Mouse (Mus musculus) cerebellum, postnatal 10 days (tissue): ENCODE measurements around the gene Gm21887.
"Not testable (repeated sequence)": the region's sequence is repeated elsewhere in the genome, so short reads cannot be mapped to it uniquely, and the experiment has no call there.

Experiments used
- DNase-seq, 2 experiments: peaks; one replicate each; pipeline ENCODE4 v3.0.0; 2021; ENCODE audit warnings: mixed read lengths in 2 of 2

The Gm21887 gene

DNA sequence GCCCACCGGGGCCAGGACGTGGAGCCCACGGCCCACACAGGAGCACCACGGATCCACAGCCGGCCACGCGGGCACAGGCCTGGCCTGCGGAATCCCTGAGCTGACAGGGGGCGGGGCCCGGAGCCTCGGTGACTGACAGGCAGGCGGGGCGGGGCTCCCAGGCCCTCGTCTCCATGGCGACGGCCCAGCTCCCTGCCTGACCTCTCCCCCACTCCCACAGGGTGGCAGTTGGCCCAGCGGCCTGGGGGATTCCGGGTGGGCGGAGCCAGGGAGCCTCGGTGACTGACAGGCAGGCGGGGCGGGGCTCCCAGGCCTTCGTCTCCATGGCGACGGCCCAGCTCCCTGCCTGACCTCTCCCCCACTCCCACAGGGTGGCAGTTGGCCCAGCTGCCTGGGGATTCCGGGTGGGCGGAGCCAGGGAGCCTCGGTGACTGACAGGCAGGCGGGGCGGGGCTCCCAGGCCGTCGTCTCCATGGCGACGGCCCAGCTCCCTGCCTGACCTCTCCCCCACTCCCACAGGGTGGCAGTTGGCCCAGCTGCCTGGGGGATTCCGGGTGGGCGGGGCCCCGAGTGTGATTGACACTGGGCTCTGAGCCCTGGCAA is 11.5 kb upstream of the Gm21887 start:
- DNase-seq: peak; percentile 100

DNA sequence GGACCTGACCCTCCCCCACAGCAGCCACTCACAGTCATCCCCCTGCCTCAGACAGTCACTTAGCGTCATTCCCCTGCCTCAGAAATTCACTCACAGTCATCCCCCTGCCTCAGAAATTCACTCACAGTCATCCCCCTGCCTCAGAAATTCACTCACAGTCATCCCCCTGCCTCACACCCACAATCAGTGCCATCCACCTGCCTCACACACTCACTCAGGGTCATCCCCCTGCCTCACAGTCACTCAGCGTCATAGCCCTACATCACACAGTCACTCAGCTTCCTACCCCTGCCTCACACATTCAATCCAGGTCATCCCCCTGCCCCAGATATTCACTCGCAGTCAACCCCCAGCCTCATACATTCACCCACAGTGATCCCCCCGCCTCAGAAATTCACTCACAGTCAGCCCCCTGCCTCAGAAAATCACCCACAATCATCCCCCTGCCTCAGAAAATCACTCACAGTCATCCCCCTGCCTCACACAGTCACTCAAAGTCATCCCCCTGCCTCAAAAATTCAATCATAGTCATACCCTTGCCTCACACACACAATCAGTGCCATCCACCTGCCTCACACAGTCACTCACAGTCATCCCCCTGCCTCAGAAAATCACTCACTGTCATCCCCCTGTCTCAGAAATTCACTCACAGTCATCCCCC is 10.8 kb upstream of the Gm21887 start:
- not testable (repeated sequence) for DNase-seq

DNA sequence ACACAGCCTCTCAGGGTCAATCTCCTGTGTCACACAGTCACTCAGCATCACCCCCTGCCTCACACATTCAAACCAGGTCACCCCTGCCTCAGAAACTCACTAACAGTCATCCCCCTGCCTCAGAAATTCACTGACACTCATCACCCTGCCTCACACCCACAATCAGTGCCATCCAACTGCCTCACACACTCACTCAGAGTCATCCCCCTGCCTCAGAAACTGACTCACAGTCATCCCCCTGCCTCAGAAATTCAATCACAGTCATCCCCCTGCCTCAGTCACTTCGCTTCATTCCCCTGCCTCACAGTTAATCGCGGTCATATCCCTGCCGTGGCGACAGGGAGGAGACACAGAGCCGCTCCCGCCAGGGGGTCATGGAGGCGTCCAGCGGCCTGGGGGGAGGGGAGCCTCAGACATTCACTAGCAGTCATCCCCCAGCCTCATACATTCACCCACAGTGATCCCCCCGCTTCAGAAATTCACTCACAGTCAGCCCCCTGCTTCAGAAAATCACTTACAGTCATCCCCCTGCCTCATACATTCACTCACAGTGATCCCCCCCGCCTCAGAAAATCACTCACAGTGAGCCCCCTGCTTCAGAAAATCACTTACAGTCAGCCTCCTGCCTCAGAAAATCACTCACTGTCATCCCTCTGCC is 10.1 kb upstream of the Gm21887 start:
- DNase-seq: peak; percentile 59 to 60

DNA sequence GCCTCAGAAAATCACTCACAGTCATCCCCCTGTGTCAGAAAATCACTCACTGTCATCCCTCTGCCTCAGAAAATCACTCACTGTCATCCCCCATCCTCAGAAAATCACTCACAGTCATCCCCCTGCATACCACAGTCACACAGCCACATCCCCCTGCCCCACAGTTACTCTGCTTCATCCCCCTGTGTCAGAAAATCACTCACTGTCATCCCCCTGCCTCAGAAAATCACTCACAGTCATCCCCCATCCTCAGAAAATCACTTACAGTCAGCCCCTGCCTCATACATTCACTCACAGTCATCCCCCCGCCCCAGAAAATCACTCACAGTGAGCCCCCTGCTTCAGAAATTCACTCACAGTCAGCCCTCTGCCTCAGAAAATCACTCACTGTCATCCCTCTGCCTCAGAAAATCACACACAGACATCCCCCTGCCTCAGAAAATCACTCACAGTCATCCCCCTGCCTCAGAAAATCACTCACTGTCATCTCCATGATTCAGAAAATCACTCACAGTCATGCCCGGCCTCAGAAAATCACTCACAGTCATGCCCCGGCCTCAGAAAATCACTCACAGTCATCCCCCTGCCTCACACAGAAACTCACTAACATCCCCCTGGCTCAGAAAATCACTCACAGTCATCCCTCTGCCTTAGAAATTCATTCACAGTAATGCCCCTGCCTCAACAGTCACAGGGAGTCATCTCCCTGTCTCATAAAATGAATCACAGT is 9.4 kb upstream of the Gm21887 start:
- DNase-seq: not testable (repeated sequence)

DNA sequence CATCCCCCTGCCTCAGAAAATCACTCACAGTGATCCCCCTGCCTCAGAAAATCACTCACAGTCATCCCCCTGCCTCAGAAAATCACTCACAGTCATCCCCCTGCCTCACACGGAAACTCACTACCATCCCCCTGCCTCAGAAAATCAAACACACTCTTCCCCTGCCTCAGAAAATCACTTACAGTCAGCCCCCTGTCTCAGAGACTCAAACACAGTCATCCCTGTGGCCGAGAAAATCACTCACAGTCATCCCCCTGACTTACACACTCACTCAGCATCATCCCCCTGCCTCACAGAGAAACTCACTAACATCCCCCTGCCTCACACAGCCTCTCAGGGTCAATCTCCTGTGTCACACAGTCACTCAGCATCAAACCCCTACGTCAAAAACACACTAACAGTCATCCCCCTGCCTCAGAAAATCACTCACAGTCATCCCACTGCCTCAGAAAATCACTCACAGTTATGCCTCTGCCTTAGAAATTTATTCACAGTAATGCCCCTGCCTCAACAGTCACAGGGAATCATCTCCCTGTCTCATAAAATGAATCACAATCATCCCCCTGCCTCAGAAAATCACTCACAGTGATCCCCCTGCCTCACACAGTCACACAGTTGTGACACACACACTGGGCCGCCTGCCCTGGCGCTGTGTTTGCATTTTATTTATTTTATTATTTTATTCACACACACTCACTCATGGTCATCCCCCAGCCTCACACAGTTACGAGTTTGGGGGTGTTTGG is 8.6 kb upstream of the Gm21887 start:
- DNase-seq: not testable (repeated sequence)

DNA sequence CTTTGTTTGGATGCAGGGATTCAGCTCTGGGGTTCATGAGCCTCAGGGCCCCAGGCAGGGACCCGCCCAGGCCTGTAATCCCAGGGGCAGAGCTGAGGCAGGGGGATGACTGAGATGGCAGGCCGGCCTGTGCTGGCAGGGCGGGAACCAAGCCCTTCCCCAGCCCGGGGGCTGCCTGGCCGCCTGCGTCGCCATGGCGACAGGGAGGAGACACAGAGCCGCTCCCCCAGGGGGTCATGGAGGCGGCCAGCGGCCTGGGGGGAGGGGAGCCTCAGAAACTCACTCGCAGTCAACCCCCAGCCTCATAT is 8.1 kb upstream of the Gm21887 start:
- peak in 1 of 2 experiments; percentile 38 for DNase-seq

DNA sequence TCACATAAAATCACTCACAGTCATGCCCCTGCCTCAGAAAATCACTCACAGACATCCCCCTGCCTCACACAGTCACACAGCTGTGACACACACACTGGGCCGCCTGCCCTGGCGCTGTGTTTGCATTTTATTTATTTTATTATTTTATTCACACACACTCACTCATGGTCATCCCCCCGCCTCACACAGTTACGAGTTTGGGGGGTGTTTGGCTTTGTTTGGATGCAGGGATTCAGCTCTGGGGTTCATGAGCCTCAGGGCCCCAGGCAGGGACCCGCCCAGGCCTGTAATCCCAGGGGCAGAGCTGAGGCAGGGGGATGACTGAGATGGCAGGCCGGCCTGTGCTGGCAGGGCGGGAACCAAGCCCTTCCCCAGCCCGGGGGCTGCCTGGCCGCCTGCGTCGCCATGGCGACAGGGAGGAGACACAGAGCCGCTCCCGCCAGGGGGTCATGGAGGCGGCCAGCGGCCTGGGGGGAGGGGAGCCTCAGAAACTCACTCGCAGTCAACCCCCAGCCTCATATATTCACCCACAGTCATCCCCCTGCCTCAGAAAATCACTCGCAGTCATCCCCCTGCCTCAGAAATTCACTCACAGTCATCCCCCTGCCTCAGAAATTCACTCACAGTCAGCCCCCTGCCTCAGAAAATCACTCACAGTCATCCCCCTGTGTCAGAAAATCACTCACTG is 6.8 kb upstream of the Gm21887 start:
- DNase-seq: peak; percentile 70 to 75

DNA sequence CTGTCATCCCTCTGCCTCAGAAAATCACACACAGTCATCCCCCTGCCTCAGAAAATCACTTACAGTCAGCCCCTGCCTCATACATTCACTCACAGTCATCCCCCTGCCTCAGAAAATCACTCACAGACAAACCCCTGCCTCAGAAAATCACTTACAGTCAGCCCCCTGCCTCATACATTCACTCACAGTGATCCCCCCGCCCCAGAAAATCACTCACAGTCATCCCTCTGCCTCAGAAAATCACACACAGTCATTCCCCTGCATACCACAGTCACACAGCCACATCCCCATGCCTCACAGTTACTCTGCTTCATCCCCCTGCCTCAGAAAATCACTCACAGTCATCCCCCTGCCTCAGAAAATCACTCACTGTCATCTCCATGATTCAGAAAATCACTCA is 5.9 kb upstream of the Gm21887 start:
- not testable (repeated sequence) for DNase-seq

DNA sequence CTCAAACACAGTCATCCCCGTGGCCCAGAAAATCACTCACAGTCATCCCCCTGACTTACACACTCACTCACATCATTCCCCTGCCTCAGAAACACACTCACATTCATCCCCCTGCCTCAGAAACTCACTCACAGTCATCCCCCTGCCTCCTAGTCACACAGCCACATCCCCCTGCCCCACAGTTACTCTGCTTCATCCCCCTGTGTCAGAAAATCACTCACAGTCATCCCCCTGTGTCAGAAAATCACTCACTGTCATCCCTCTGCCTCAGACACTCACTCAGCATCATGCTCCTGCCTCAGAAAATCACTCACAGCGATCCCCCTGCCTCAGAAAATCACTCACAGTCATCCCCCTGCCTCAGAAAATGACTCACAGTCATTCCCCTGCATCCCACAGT is 5.2 kb upstream of the Gm21887 start:
- not testable (repeated sequence) for DNase-seq

DNA sequence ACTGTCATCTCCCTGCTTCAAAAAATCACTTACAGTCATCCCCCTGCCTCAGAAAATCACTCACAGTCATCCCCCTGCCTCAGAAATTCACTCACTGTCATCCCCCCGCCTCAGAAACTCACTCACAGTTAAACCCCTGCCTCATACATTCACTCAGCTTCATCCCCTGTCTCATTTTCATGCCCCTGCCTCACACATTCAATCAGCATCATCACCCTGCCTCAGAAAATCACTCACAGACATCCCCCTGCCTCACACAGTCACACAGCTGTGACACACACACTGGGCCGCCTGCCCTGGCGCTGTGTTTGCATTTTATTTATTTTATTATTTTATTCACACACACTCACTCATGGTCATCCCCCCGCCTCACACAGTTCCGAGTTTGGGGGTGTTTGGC is 4.7 kb upstream of the Gm21887 start:
- not testable (repeated sequence) for DNase-seq

DNA sequence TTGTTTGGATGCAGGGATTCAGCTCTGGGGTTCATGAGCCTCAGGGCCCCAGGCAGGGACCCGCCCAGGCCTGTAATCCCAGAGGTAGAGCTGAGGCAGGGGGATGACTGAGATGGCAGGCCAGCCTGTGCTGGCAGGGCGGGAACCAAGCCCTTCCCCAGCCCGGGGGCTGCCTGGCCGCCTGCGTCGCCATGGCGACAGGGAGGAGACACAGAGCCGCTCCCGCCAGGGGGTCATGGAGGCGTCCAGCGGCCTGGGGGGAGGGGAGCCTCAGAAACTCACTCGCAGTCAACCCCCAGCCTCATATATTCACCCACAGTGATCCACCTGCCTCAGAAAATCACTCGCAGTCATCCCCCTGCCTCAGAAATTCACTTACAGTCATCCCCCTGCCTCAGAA is 4.3 kb upstream of the Gm21887 start:
- peak; percentile 69 to 73 for DNase-seq

DNA sequence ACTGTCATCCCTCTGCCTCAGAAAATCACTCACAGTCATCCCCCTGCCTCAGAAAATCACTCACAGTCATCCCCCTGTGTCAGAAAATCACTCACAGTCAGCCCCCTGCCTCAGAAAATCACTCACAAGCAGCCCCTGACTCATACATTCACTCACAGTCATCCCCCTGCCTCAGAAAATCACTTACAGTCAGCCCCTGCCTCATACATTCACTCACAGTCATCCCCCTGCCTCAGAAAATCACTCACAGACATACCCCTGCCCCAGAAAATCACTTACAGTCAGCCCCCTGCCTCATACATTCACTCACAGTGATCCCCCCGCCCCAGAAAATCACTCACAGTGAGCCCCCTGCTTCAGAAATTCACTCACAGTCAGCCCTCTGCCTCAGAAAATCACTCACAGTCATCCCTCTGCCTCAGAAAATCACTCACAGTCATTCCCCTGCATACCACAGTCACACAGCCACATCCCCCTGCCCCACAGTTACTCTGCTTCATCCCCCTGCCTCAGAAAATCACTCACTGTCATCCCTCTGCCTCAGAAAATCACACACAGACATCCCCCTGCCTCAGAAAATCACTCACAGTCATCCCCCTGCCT is 3.7 kb upstream of the Gm21887 start:
- DNase-seq: not testable (repeated sequence)

DNA sequence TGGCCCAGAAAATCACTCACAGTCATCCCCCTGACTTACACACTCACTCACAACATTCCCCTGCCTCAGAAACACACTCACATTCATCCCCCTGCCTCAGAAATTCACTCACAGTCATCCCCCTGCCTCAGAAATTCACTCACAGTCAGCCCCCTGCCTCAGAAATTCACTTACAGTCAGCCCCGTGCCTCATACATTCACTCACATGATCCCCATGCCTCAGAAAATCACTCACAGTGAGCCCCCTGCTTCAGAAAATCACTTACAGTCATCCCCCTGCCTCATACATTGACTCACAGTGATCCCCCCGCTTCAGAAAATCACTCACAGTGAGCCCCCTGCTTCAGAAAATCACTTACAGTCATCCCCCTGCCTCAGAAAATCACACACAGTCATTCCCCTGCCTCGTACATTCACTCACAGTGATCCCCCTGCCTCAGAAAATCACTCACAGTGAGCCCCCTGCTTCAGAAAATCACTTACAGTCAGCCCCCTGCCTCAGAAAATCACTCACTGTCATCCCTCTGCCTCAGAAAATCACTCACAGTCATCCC is 2.7 kb upstream of the Gm21887 start:
- DNase-seq: not testable (repeated sequence)

DNA sequence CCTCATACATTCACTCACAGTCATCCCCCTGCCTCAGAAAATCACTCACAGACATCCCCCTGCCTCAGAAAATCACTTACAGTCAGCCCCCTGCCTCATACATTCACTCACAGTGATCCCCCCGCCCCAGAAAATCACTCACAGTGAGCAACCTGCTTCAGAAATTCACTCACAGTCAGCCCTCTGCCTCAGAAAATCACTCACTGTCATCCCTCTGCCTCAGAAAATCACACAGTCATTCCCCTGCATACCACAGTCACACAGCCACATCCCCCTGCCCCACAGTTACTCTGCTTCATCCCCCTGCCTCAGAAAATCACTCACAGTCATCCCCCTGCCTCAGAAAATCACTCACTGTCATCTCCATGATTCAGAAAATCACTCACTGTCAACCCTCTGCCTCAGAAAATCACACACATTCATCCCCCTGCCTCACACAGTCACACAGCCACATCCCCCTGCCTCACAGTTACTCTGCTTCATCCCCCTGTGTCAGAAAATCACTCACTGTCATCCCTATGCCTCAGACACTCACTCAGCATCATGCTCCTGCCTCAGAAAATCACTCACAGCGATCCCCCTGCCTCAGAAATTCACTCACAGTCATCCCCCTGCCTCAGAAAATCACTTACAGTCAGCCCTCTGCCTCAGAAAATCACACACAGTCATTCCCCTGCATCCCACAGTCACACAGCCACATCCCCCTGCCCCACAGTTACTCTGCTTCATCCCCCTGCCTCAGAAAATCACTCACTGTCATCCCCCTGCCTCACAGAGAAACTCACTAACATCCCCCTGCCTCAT is 1.9 kb upstream of the Gm21887 start:
- DNase-seq: not testable (repeated sequence)

DNA sequence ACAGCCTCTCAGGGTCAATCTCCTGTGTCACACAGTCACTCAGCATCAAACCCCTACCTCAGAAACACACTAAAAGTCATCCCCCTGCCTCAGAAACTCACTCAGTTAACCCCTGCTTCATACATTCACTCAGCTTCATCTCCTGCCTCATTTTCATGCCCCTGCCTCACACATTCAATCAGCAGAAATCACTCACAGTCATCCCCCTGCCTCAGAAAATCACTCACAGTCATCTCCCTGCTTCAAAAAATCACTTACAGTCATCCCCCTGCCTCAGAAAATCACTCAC is 1.3 kb upstream of the Gm21887 start:
- DNase-seq: not testable (repeated sequence)

DNA sequence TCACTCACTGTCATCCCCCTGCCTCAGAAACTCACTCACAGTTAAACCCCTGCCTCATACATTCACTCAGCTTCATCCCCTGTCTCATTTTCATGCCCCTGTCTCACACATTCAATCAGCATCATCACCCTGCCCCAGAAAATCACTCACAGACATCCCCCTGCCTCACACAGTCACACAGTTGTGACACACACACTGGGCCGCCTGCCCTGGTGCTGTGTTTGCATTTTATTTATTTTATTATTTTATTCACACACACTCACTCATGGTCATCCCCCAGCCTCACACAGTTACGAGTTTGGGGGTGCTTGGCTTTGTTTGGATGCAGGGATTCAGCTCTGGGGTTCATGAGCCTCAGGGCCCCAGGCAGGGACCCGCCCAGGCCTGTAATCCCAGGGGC is 875 bp upstream of the Gm21887 start:
- peak in 1 of 2 experiments; percentile 67 for DNase-seq

DNA sequence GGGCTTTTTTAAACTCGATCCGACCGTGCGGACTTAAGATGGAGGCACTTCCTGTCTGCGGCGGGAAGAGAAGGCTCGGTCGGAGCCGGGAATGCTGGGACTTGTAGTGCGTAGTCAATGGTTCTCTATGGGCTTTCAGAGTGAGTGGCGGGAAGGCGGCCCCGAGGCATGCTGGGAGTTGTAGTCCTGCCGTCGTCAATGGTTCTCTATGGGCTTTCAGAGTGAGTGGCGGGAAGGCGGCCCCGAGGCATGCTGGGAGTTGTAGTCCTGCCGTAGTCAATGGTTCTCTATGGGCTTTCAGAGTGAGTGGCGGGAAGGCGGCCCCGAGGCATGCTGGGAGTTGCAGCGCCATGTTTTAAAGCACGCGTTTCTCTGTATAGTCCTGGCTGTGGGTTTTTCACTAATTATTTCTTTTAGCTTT is 352 bp downstream of the Gm21887 start:
- peak; percentile 99 to 100 for DNase-seq

DNA sequence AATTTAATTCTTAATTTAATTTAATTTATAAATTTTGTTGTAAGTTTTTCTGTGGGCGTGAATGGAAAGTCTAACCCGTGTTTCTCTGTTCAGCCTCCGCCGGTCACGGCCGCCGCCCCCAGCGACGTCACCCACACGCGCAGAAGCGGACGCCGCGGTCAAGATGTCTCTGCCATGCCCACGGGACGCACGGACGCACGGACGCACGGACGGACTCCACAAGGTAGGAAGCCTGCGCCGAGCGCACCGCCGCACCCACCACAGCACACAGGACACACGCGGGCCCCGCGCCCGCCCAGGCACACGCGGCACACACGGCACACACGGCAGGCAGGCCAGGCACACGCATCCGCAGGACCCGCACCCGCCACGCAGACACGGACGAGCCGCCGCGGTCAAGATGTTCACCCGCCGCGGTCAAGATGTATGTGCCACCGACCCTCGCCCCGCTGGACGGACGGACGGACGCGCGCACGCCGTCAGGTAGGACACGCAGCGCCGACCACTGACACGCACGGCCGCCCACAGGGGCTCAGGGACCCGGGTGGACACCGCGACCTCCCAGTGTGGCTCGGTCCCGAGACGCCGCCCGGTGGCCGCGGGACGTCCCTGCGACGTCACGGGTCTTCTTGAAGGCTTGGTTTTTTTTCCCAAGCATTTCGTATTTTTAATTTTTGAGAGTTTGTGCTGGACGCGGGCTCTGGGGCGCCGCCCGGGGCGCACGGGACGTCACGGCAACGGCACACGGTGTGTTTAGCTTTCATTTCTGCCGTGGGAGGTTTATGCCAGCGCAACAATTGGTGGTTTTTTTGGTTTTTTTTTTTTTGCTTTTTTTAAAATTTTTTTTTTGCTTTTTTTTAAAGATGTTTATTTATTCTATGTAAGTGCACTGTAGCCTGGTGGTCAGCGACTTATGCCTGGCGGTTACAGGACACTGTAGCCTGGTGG is 1.4 kb downstream of the Gm21887 start:
- peak; percentile 78 to 88 for DNase-seq

DNA sequence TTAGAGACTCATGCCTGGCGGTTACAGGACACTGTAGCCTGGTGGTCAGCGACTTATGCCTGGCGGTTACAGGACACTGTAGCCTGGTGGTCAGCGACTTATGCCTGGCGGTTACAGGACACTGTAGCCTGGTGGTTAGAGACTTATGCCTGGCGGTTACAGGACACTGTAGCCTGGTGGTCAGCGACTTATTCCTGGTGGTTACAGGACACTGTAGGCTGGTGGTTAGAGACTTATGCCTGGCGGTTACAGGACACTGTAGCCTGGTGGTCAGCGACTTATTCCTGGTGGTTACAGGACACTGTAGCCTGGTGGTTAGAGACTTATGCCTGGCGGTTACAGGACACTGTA is 2.0 kb downstream of the Gm21887 start:
- DNase-seq: not testable (repeated sequence)

DNA sequence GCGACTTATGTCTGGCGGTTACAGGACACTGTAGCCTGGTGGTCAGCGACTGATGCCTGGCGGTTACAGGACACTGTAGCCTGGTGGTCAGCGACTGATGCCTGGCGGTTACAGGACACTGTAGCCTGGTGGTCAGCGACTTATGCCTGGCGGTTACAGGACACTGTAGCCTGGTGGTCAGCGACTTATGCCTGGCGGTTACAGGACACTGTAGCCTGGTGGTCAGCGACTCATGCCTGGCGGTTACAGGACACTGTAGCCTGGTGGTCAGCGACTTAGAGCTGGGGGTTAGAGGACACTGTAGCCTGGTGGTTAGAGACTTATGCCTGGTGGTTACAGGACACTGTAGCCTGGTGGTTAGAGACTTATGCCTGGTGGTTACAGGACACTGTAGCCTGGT is 4.0 kb downstream of the Gm21887 start:
- DNase-seq: not testable (repeated sequence)
